Mouse (Mus musculus): Measurements from ENCODE around the gene Aak1. TPM values are rescaled to one million over a fixed set of nuclear protein-coding genes. Genes with fewer than 3 reads are reported as not detected.

Aak1 gene
- total RNA-seq, 2 experiments from 2014 or later = 5.3 to 29.7 TPM

- ATAC-seq (ENCODE audit: poor library complexity, severe bottlenecking) = no peak
Observed at GRCm38 (mm10) chr6:86884746-86885145, 35.4 kb downstream of the Aak1 start.

- ATAC-seq (ENCODE audit: poor library complexity, severe bottlenecking) = no peak
Observed at GRCm38 (mm10) chr6:86885816-86886529, 36.7 kb downstream of the Aak1 start.

GRCm38 (mm10) chr6:86886803-86887202, 37.5 kb downstream of the Aak1 start:
- ATAC-seq (ENCODE audit: poor library complexity, severe bottlenecking) = no peak

DNA sequence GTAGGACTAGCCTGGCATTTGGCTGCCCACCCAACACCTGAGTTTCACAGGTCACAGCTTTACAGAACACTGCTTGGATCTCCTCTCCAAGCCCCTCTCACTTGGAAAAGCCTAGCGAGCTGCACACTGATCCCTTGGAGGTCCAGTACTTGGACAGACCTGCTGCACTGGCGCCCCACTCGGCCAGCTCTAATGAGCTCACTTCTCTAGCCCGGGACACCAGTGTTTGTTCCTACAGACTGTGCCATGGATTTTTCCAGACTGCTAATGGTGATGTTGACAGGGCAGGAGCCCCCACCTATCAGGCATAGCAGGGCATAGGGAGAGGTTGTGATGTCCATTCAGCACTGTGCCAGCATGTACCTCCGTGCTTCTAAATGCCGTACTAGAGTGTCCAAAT, 48.2 kb downstream of the Aak1 start:
- no peak for ATAC-seq (ENCODE audit: poor library complexity, severe bottlenecking)

- no peak for ATAC-seq (ENCODE audit: poor library complexity, severe bottlenecking)
Observed at GRCm38 (mm10) chr6:86899053-86899452, 49.7 kb downstream of the Aak1 start.

GRCm38 (mm10) chr6:86899965-86900364, 50.6 kb downstream of the Aak1 start:
- no peak for ATAC-seq (ENCODE audit: poor library complexity, severe bottlenecking)

- no peak for ATAC-seq (ENCODE audit: poor library complexity, severe bottlenecking)
Observed at GRCm38 (mm10) chr6:86900546-86900945, 51.2 kb downstream of the Aak1 start.

DNA sequence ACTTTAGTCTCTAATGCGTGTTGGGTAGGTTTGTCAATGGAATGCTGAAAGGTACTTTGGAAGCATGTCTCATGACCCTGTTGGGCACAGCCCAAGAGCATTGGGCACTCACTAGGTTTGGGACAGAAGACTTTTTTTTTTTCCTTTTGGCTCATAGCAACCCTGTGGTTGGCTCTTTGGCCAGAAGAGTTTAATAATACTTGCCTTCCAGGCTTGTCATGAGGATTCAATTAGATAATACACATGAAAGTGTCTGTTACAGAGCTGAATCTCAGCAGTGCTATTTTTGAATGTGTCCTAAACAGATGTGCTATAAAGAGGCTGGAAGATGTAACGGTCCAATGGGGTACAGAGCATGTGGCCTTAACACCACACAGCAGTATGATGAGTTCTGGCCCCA, 56.2 kb downstream of the Aak1 start:
- ATAC-seq (ENCODE audit: poor library complexity, severe bottlenecking) = no peak

- ATAC-seq (ENCODE audit: poor library complexity, severe bottlenecking) = no peak
Observed at GRCm38 (mm10) chr6:86907191-86907590, 57.9 kb downstream of the Aak1 start.

- no peak for ATAC-seq (ENCODE audit: poor library complexity, severe bottlenecking)
Observed at GRCm38 (mm10) chr6:86908561-86909150, 59.3 kb downstream of the Aak1 start.

- no peak for ATAC-seq (ENCODE audit: poor library complexity, severe bottlenecking)
Observed at GRCm38 (mm10) chr6:86909881-86910280, 60.6 kb downstream of the Aak1 start.

GRCm38 (mm10) chr6:86916157-86916820, 67.0 kb downstream of the Aak1 start:
- ATAC-seq (ENCODE audit: poor library complexity, severe bottlenecking) = no peak

GRCm38 (mm10) chr6:86917231-86917630, 67.9 kb downstream of the Aak1 start:
- no peak for ATAC-seq (ENCODE audit: poor library complexity, severe bottlenecking)

DNA sequence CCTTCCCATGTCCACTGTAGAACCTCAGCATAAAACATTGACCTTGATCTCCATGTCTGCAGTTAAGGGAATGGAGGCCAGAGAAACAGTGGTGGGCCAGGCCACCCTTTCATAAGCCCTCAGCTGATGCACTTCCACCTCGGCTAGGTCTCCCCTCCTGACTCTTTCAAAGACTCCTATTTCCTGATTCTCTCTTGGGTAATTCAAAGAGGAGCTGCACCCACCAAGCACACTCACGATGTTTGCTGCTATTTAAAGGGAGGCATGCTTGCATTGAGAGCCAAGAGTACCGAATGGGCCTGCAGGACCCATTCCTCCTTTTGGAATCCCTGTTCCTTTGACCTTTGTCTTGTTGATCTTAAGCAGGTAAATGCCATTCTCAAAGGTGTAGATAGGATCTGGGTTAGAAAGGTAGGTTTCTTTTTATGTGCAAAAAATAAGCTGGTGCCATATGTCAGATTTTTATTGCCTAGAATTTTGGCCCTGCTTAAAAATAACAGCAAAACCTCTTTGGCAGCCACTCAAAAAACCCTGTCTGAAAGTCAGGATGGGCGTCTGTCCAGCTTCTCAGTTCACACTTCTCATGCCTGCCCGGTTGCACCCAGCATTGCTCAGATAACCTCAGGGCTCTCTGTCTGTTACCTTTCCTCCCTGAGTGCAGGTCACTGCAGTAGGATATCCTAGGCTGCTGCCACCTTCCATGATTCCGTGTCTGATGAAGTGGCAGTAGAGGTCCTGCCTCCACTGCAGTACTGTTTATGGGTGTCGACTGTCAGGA, 68.9 kb downstream of the Aak1 start:
- ATAC-seq (ENCODE audit: poor library complexity, severe bottlenecking) = no peak

DNA sequence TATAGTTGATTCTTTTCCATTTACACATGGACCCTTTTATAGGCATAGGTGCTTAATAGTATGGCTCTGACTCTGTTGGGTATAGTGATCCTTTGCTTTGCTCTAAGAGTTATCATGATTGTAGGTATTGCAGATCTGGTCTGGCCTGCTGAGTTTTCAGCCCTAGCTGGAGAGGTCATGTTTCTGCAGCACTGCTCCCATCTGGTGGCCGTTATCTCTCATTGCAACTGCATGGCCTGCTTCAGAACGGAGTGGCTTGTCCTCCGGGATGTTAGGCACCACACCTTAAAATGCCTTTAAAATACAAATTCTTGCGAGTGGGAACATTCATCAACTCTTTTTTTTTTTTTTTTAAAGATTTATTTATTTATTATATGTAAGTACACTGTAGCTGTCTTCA, 72.6 kb downstream of the Aak1 start:
- ATAC-seq (ENCODE audit: poor library complexity, severe bottlenecking) = peak; percentile 77

GRCm38 (mm10) chr6:86924746-86925145, 75.4 kb downstream of the Aak1 start:
- no peak for ATAC-seq (ENCODE audit: poor library complexity, severe bottlenecking)

- no peak for ATAC-seq (ENCODE audit: poor library complexity, severe bottlenecking)
Observed at GRCm38 (mm10) chr6:86934541-86934940, 85.2 kb downstream of the Aak1 start.

GRCm38 (mm10) chr6:86939797-86940196, 90.5 kb downstream of the Aak1 start:
- ATAC-seq (ENCODE audit: poor library complexity, severe bottlenecking) = no peak

GRCm38 (mm10) chr6:86940966-86941365, 91.6 kb downstream of the Aak1 start:
- ATAC-seq (ENCODE audit: poor library complexity, severe bottlenecking) = no peak

DNA sequence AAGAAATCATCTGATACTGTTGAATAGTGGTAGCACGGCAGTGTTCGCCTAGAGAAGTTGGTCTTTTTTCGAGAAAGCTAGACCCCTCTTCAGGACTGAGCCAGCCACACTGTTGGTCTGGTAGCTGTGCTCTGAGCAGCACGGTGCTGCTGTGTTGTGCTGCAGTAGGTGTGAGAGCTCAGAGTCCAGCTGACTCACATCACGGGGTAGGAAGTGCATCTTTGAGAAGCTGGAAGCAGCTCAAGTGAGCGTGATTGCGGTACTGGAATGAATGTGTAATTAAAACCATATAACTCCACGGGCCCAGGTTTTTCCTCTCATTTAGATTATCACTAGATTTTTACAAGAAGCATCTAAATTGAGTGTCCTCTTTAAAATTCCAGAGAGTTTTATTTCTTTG, 97.8 kb downstream of the Aak1 start:
- ATAC-seq (ENCODE audit: poor library complexity, severe bottlenecking) = no peak

GRCm38 (mm10) chr6:86948746-86949145, 99.4 kb downstream of the Aak1 start:
- ATAC-seq (ENCODE audit: poor library complexity, severe bottlenecking) = no peak
